Mouse (Mus musculus) embryonic facial prominence, embryonic 14.5 days (tissue): ENCODE measurements around the gene Ppp1r14b. TPM values are rescaled to one million over a fixed set of nuclear protein-coding genes. Genes with fewer than 3 reads are reported as not detected.
A peak's percentile ranks its signal among the peaks of the same experiment; 100 is the strongest.

Experiments used
- ATAC-seq: fragments of 200-750 bp; cut with Nextera tagmentation; 2 replicates; pipeline ENCODE4 v1.8.0; 2017; ENCODE audit warnings: low read depth, moderate number of reproducible peaks, moderate TSS enrichment
- DNase-seq: peaks from one replicate; pipeline ENCODE4 v3.0.0-alpha.2; 2015; ENCODE audit warnings: low spot score
- H3K27ac ChIP-seq: fragments of 300-500 bp; sonication (generic); replicated peaks from 2 replicates; pipeline ENCODE4 v1.5.1; 2014; ENCODE audit warnings: low read depth, mild to moderate bottlenecking, low read length, moderate library complexity
- H3K27me3 ChIP-seq: fragments of 300-500 bp; sonication (generic); replicated peaks from 2 replicates; pipeline ENCODE4 v1.6.1; 2014; ENCODE audit warnings: low read length; ENCODE audit not compliant: control insufficient read depth, insufficient read depth
- H3K36me3 ChIP-seq: fragments of 300-500 bp; sonication (generic); 2 replicates; pipeline ENCODE4 v1.6.1; 2014; ENCODE audit warnings: low read length, mixed read lengths; ENCODE audit not compliant: control insufficient read depth, insufficient read depth
- H3K4me1 ChIP-seq: fragments of 300-500 bp; sonication (generic); 2 replicates; pipeline ENCODE4 v1.6.1; 2014; ENCODE audit warnings: antibody characterized with exemption, low read length; ENCODE audit not compliant: control insufficient read depth, insufficient read depth
- H3K4me2 ChIP-seq: fragments of 300-500 bp; sonication (generic); 2 replicates; pipeline ENCODE4 v1.6.1; 2014; ENCODE audit warnings: low read depth, mild to moderate bottlenecking, low read length, moderate library complexity, mixed read lengths
- H3K4me3 ChIP-seq: fragments of 300-500 bp; sonication (generic); 2 replicates; pipeline ENCODE4 v1.5.1; 2014; ENCODE audit warnings: low read depth, mild to moderate bottlenecking, low read length
- H3K9ac ChIP-seq: fragments of 300-500 bp; sonication (generic); 2 replicates; pipeline ENCODE4 v1.6.1; 2014; ENCODE audit warnings: low read depth, mild to moderate bottlenecking, low read length, moderate library complexity, mixed read lengths
- H3K9me3 ChIP-seq: fragments of 300-500 bp; sonication (generic); 2 replicates; pipeline ENCODE4 v1.6.1; 2016; ENCODE audit warnings: low read length; ENCODE audit not compliant: control insufficient read depth
- WGBS: fragments of 180-500 bp; shearing (Covaris S2); extraction: QIAGEN DNeasy Blood & Tissue Kit; methylation state at CpG from one replicate; pipeline ENCODE4 v1.1.7; 2014; 5-methylcytosine and 5-hydroxymethylcytosine counted together
- polyA plus RNA-seq: library from polyadenylated mRNA; unstranded; fragments of >200 nt; fragmentation: Nextera tagmentation; extraction: Ambion mirVana; gene quantifications from 2 replicates; pipeline ENCODE4 v1.2.1, GENCODE M21; 2014

Gene Ppp1r14b
- polyA plus RNA-seq, 1 experiment from 2014 or later = 302 TPM

- Histone ChIP-seq H3K27me3 (no peaks in the 10 kb centered on the region), H3K27ac (peak overlapping the region; percentile 8; the same call in 1 of the 2 replicates), H3K36me3 (peaks cover 29% of the 10 kb centered on the region), H3K9ac (0 out of 2 replicates have a peak overlapping the region, but pooled peaks have one; percentile 26), H3K9me3 (no peaks in the 10 kb centered on the region), H3K4me3 (peak overlapping the region; percentile 78; the same call in 1 of the 2 replicates), H3K4me1 (peaks cover 31% of the 10 kb centered on the region), H3K4me2 (peak overlapping the region; percentile 92)
- DNase-seq (no peak), ATAC-seq (no peak)
- 72% methylated on average over 13 of the region's 13 CpGs for WGBS
Observed at GRCm38 (mm10) chr19:6977759-6978638, 3.2 kb downstream of the Ppp1r14b start.

GRCm38 (mm10) chr19:6978639-6978974 is 3.8 kb downstream of the Ppp1r14b start:
- 43% methylated on average over 3 of the region's 3 CpGs for WGBS
- H3K4me3 ChIP-seq = peak overlapping the region; percentile 78

GRCm38 (mm10) chr19:6979001-6979479 is 4.3 kb downstream of the Ppp1r14b start:
- Histone ChIP-seq H3K27ac (peak overlapping the region; percentile 23), H3K9me3 (no peaks in the 10 kb centered on the region), H3K4me3 (peak overlapping the region; percentile 78), H3K4me2 (peak overlapping the region; percentile 92), H3K27me3 (no peaks in the 10 kb centered on the region), H3K9ac (peak overlapping the region; percentile 60), H3K4me1 (peaks cover 27% of the 10 kb centered on the region), H3K36me3 (peaks cover 38% of the 10 kb centered on the region)
- DNase-seq = peak; percentile 50
- 7% methylated on average over 10 of the region's 11 CpGs for WGBS
- no peak for ATAC-seq

More at GRCm38 (mm10) chr19:6978639-6978974, 3.8 kb downstream of the Ppp1r14b start:
- H3K9me3 ChIP-seq = no peaks in the 10 kb centered on the region
- peak overlapping the region; percentile 8; the same call in 1 of the 2 replicates for H3K27ac ChIP-seq
- H3K27me3 ChIP-seq = no peaks in the 10 kb centered on the region
- H3K4me1 ChIP-seq = peaks cover 31% of the 10 kb centered on the region
- 0 out of 2 replicates have a peak overlapping the region, but pooled peaks have one; percentile 26 for H3K9ac ChIP-seq
- peak overlapping the region; percentile 92 for H3K4me2 ChIP-seq
- no peak for ATAC-seq
- DNase-seq = no peak
- peaks cover 33% of the 10 kb centered on the region for H3K36me3 ChIP-seq

GRCm38 (mm10) chr19:6979486-6980380 is 5.0 kb downstream of the Ppp1r14b start:
- H3K4me1 ChIP-seq = peaks cover 26% of the 10 kb centered on the region
- 3% methylated on average over 36 of the region's 59 CpGs for WGBS
- H3K9me3 ChIP-seq = no peaks in the 10 kb centered on the region
- DNase-seq = peak; percentile 100
- H3K27ac ChIP-seq = peak overlapping the region; percentile 93
- no peaks in the 10 kb centered on the region for H3K27me3 ChIP-seq
- H3K9ac ChIP-seq = peak overlapping the region; percentile 88
- peaks cover 42% of the 10 kb centered on the region for H3K36me3 ChIP-seq
- peak; percentile 87 for ATAC-seq
- H3K4me2 ChIP-seq = peak overlapping the region; percentile 92
- peak overlapping the region; percentile 78 for H3K4me3 ChIP-seq

GRCm38 (mm10) chr19:6980381-6981093 is 5.8 kb downstream of the Ppp1r14b start, which contains the start of gene Fkbp2:
TSS of gene Fkbp2 (minus strand) at chr19:6980501.
- peaks cover 26% of the 10 kb centered on the region for H3K4me1 ChIP-seq
- 1% methylated on average over 36 of the region's 38 CpGs for WGBS
- peaks cover 50% of the 10 kb centered on the region for H3K36me3 ChIP-seq

GRCm38 (mm10) chr19:6981465-6981864 is 6.7 kb downstream of the Ppp1r14b start:
- Histone ChIP-seq H3K36me3 (peaks cover 53% of the 10 kb centered on the region), H3K27ac (no peak overlapping the region), H3K9ac (no peak overlapping the region), H3K9me3 (no peaks in the 10 kb centered on the region), H3K4me1 (peaks cover 29% of the 10 kb centered on the region), H3K27me3 (no peaks in the 10 kb centered on the region), H3K4me2 (peak overlapping the region; percentile 92; the same call in 1 of the 2 replicates), H3K4me3 (no peak overlapping the region)
- no peak for ATAC-seq
- WGBS = 89% methylated on average over 4 of the region's 4 CpGs
- DNase-seq = no peak

More at GRCm38 (mm10) chr19:6980381-6981093, 5.8 kb downstream of the Ppp1r14b start, which contains the start of gene Fkbp2:
- peak within 1 kb of the TSS; percentile 88 for H3K9ac ChIP-seq
- no peaks in the 10 kb centered on the region for H3K9me3 ChIP-seq
- H3K27me3 ChIP-seq = no peaks in the 10 kb centered on the region
- H3K27ac ChIP-seq = peak within 1 kb of the TSS; percentile 93
- H3K4me2 ChIP-seq = peak within 1 kb of the TSS; percentile 92
- peak; percentile 88 for ATAC-seq
- peak; percentile 99 for DNase-seq
- peak within 1 kb of the TSS; percentile 78 for H3K4me3 ChIP-seq

- no peak overlapping the region for H3K27ac ChIP-seq
- no peak overlapping the region for H3K9ac ChIP-seq
- no peak overlapping the region for H3K4me2 ChIP-seq
- H3K9me3 ChIP-seq = no peaks in the 10 kb centered on the region
- 93% methylated on average over 5 of the region's 5 CpGs for WGBS
- H3K4me1 ChIP-seq = peaks cover 21% of the 10 kb centered on the region
- H3K4me3 ChIP-seq = no peak overlapping the region
- no peak for DNase-seq
- H3K27me3 ChIP-seq = no peaks in the 10 kb centered on the region
- peaks cover 37% of the 10 kb centered on the region for H3K36me3 ChIP-seq
- ATAC-seq = no peak
Observed at GRCm38 (mm10) chr19:6983621-6984020, 8.9 kb downstream of the Ppp1r14b start.
